8 mouse cellular contexts compared by ENCODE assay signal in genomic region chr9:73068230-73068679, GRCm38 (mm10). TPM values are rescaled to one million over a fixed set of nuclear protein-coding genes. Genes with fewer than 3 reads are reported as not detected.
DNase-seq lines count a peak whose midpoint lies in the region; ATAC-seq and TF ChIP-seq lines count a peak whose summit lies in the region.

No protein-coding gene starts in this region.

- no peak for TF ChIP-seq CTCF in thymus, adult 2 months (IDR thresholded peaks at IDR 0.05; ENCODE audit: borderline replicate concordance, control insufficient read depth, extremely low read depth, insufficient read depth, low read length, poor library complexity)

- peaks cover 23% of the 10 kb centered on the region for H3K4me1 ChIP-seq in thymus, adult 2 months (replicated peaks; ENCODE audit: control insufficient read depth, insufficient read depth, low read length)
- peaks cover 25% of the 10 kb centered on the region for H3K4me1 ChIP-seq in limb, embryonic 12.5 days (replicated peaks)
- H3K4me1 ChIP-seq in neural tube, embryonic 14.5 days (ENCODE audit: control insufficient read depth, insufficient read depth, low read length): no peaks in the 10 kb centered on the region; the same call in 1 of the 2 replicates
- H3K4me1 ChIP-seq in forebrain, embryonic 11.5 days (replicated peaks; ENCODE audit: control insufficient read depth, insufficient read depth, low read length): no peaks in the 10 kb centered on the region

- peak; percentile 22 to 25; a peak in 2 of 4 replicates for ATAC-seq in hematopoietic stem cell, adult 5-6 weeks (replicated peaks in 1 of 2; ENCODE audit: insufficient read depth in 1 of 2, low FRiP score in 2 of 2, low TSS enrichment in 1 of 2, low read depth in 1 of 2, poor library complexity in 2 of 2, severe bottlenecking in 2 of 2)
- peak; percentile 38; the same call in 1 of the 2 replicates for ATAC-seq in limb, embryonic 12.5 days (ENCODE audit: insufficient number of reproducible peaks, insufficient read depth, low FRiP score, low TSS enrichment, low read depth)
- peak; percentile 61; the same call in 1 of the 2 replicates for ATAC-seq in neural tube, embryonic 14.5 days (ENCODE audit: low read depth)
- ATAC-seq in forebrain, embryonic 11.5 days (replicated peaks; ENCODE audit: low FRiP score): no peak

- H3K9me3 ChIP-seq in limb, embryonic 12.5 days: no peaks in the 10 kb centered on the region
- H3K9me3 ChIP-seq in neural tube, embryonic 14.5 days (ENCODE audit: control insufficient read depth, low read length): no peaks in the 10 kb centered on the region
- no peaks in the 10 kb centered on the region for H3K9me3 ChIP-seq in forebrain, embryonic 11.5 days (ENCODE audit: control insufficient read depth, low read length)

- DNase-seq in thymus, adult 2 months: no peak
- DNase-seq in thymus, postnatal 25 days: no peak
- DNase-seq in adrenal gland, adult 18-20 months (ENCODE audit: low spot score in 2 of 2): no peak
- no peak for DNase-seq in forebrain, embryonic 11.5 days (ENCODE audit: low spot score)
- DNase-seq in urinary bladder, postnatal 25 days (ENCODE audit: low spot score): no peak

- no peaks in the 10 kb centered on the region for H3K36me3 ChIP-seq in thymus, adult 2 months (ENCODE audit: control insufficient read depth, insufficient read depth, low read length)
- H3K36me3 ChIP-seq in limb, embryonic 12.5 days: no peaks in the 10 kb centered on the region
- no peaks in the 10 kb centered on the region for H3K36me3 ChIP-seq in neural tube, embryonic 14.5 days (ENCODE audit: control insufficient read depth, insufficient read depth, low read length)
- H3K36me3 ChIP-seq in forebrain, embryonic 11.5 days (ENCODE audit: control insufficient read depth, insufficient read depth, low read length): no peaks in the 10 kb centered on the region

- 0 out of 2 replicates have a peak overlapping the region, but pooled peaks have one; percentile 40 for H3K27ac ChIP-seq in thymus, adult 2 months (ENCODE audit: control insufficient read depth, insufficient read depth, low read length)
- H3K27ac ChIP-seq in limb, embryonic 12.5 days: peak overlapping the region; percentile 13; the same call in 1 of the 2 replicates
- H3K27ac ChIP-seq in neural tube, embryonic 14.5 days (ENCODE audit: low read depth, low read length): no peak overlapping the region
- H3K27ac ChIP-seq in forebrain, embryonic 11.5 days (ENCODE audit: low read depth, low read length): no peak overlapping the region

- 51% methylated on average over 6 of the region's 6 CpGs for WGBS in thymus, adult 2 months
- WGBS in limb, embryonic 12.5 days: 49% methylated on average over 6 of the region's 6 CpGs
- WGBS in neural tube, embryonic 14.5 days: 20% methylated on average over 6 of the region's 6 CpGs
- WGBS in forebrain, embryonic 11.5 days: 78% methylated on average over 6 of the region's 6 CpGs

- H3K4me2 ChIP-seq in limb, embryonic 12.5 days: no peak overlapping the region
- no peak overlapping the region for H3K4me2 ChIP-seq in neural tube, embryonic 14.5 days (ENCODE audit: low read depth, low read length)
- no peak overlapping the region for H3K4me2 ChIP-seq in forebrain, embryonic 11.5 days (ENCODE audit: low read depth, low read length, severe bottlenecking)

- no peak overlapping the region for H3K9ac ChIP-seq in limb, embryonic 12.5 days (replicated peaks)
- H3K9ac ChIP-seq in neural tube, embryonic 14.5 days (replicated peaks; ENCODE audit: low read depth, low read length): no peak overlapping the region
- H3K9ac ChIP-seq in forebrain, embryonic 11.5 days (ENCODE audit: low read length): no peak overlapping the region

- no peaks in the 10 kb centered on the region for H3K27me3 ChIP-seq in thymus, adult 2 months (ENCODE audit: control insufficient read depth, insufficient read depth, low read length)
- H3K27me3 ChIP-seq in limb, embryonic 12.5 days: no peaks in the 10 kb centered on the region
- H3K27me3 ChIP-seq in neural tube, embryonic 14.5 days (ENCODE audit: control insufficient read depth, insufficient read depth, low read length): no peaks in the 10 kb centered on the region
- no peaks in the 10 kb centered on the region for H3K27me3 ChIP-seq in forebrain, embryonic 11.5 days (ENCODE audit: control insufficient read depth, insufficient read depth, low read length)

- no peak overlapping the region for H3K4me3 ChIP-seq in thymus, adult 2 months (ENCODE audit: control insufficient read depth, insufficient read depth, low read length)
- no peak overlapping the region for H3K4me3 ChIP-seq in limb, embryonic 12.5 days (replicated peaks)
- H3K4me3 ChIP-seq in neural tube, embryonic 14.5 days (ENCODE audit: low read depth, low read length): no peak overlapping the region
- H3K4me3 ChIP-seq in forebrain, embryonic 11.5 days (ENCODE audit: low read depth, low read length): no peak overlapping the region

- no peak for TF ChIP-seq POLR2A in thymus, adult 2 months (IDR thresholded peaks at IDR 0.05; ENCODE audit: control insufficient read depth, extremely low read depth, insufficient read depth, low read length, poor library complexity)

RNA-seq across cellular contexts. Expression of gene Rab27a, which starts 23.6 kb away (rescaled TPM):
- polyA plus RNA-seq in thymus, adult 2 months (2012; rRNA removed): 21.1 and 22.4 TPM in 2 replicates
- 85.9 and 109 TPM in 2 replicates for total RNA-seq in hematopoietic stem cell, adult 5-6 weeks (2017)
- polyA plus RNA-seq in limb, embryonic 12.5 days (2016; fragmentation: Nextera tagmentation; extraction: Ambion mirVana): 6.8 and 8.0 TPM in 2 replicates
- 0.88 and 1.0 TPM in 2 replicates for polyA plus RNA-seq in neural tube, embryonic 14.5 days (2014; fragmentation: Nextera tagmentation; extraction: Ambion mirVana)
- total RNA-seq in adrenal gland, adult 18-20 months (2021): 10 to 100 TPM; 22.9 to 29.6 TPM
- 0.67 and 0.79 TPM in 2 replicates for polyA plus RNA-seq in forebrain, embryonic 11.5 days (2014; fragmentation: Nextera tagmentation; extraction: Ambion mirVana)

RNA-seq across cellular contexts. Expression of gene Pigb, which starts 28.1 kb away (rescaled TPM):
- 8.2 and 11.7 TPM in 2 replicates for polyA plus RNA-seq in thymus, adult 2 months (2012; rRNA removed)
- total RNA-seq in hematopoietic stem cell, adult 5-6 weeks (2017): 8.7 and 13.1 TPM in 2 replicates
- polyA plus RNA-seq in limb, embryonic 12.5 days (2016; fragmentation: Nextera tagmentation; extraction: Ambion mirVana): 12.6 and 13.4 TPM in 2 replicates
- polyA plus RNA-seq in neural tube, embryonic 14.5 days (2014; fragmentation: Nextera tagmentation; extraction: Ambion mirVana): 16.4 and 18.6 TPM in 2 replicates
- 10 to 100 TPM; 11.0 to 13.8 TPM for total RNA-seq in adrenal gland, adult 18-20 months (2021)
- 15.8 and 19.8 TPM in 2 replicates for polyA plus RNA-seq in forebrain, embryonic 11.5 days (2014; fragmentation: Nextera tagmentation; extraction: Ambion mirVana)

RNA-seq across cellular contexts. Expression of gene Khdc3, which starts 33.4 kb away (rescaled TPM):
- 2.2 and 2.3 TPM in 2 replicates for polyA plus RNA-seq in thymus, adult 2 months (2012; rRNA removed)
- 0.40 TPM in 1 of 2 replicates, not detected in the other for total RNA-seq in hematopoietic stem cell, adult 5-6 weeks (2017)
- polyA plus RNA-seq in limb, embryonic 12.5 days (2016; fragmentation: Nextera tagmentation; extraction: Ambion mirVana): not detected in 2 replicates
- polyA plus RNA-seq in neural tube, embryonic 14.5 days (2014; fragmentation: Nextera tagmentation; extraction: Ambion mirVana): 0.32 TPM in 1 of 2 replicates, not detected in the other
- total RNA-seq in adrenal gland, adult 18-20 months (2021): under 1 TPM; 0.29 to 0.80 TPM
- polyA plus RNA-seq in forebrain, embryonic 11.5 days (2014; fragmentation: Nextera tagmentation; extraction: Ambion mirVana): not detected in 2 replicates

RNA-seq across cellular contexts. Expression of gene Gm20509, which starts 34.0 kb away (rescaled TPM):
- not detected in 2 replicates for polyA plus RNA-seq in thymus, adult 2 months (2012; rRNA removed)
- not detected in 2 replicates for total RNA-seq in hematopoietic stem cell, adult 5-6 weeks (2017)
- not detected in 2 replicates for polyA plus RNA-seq in limb, embryonic 12.5 days (2016; fragmentation: Nextera tagmentation; extraction: Ambion mirVana)
- polyA plus RNA-seq in neural tube, embryonic 14.5 days (2014; fragmentation: Nextera tagmentation; extraction: Ambion mirVana): not detected in 2 replicates
- total RNA-seq in adrenal gland, adult 18-20 months (2021): not detected
- polyA plus RNA-seq in forebrain, embryonic 11.5 days (2014; fragmentation: Nextera tagmentation; extraction: Ambion mirVana): not detected in 2 replicates

RNA-seq across cellular contexts. Expression of gene Rsl24d1, which starts 45.0 kb away (rescaled TPM):
- polyA plus RNA-seq in thymus, adult 2 months (2012; rRNA removed): 25.8 and 26.3 TPM in 2 replicates
- total RNA-seq in hematopoietic stem cell, adult 5-6 weeks (2017): 176 and 264 TPM in 2 replicates
- 143 and 145 TPM in 2 replicates for polyA plus RNA-seq in limb, embryonic 12.5 days (2016; fragmentation: Nextera tagmentation; extraction: Ambion mirVana)
- 103 and 107 TPM in 2 replicates for polyA plus RNA-seq in neural tube, embryonic 14.5 days (2014; fragmentation: Nextera tagmentation; extraction: Ambion mirVana)
- 10 to 100 TPM; 60.3 to 66.3 TPM for total RNA-seq in adrenal gland, adult 18-20 months (2021)
- 147 and 153 TPM in 2 replicates for polyA plus RNA-seq in forebrain, embryonic 11.5 days (2014; fragmentation: Nextera tagmentation; extraction: Ambion mirVana)

Comparison
In these comparisons a context has a peak if more than half of its experiments do, and no peak if none do; other contexts are left out.
1. H3K27ac ChIP-seq: peak in thymus, adult 2 months (single experiment) and limb, embryonic 12.5 days (single experiment); none in neural tube, embryonic 14.5 days (single experiment) and forebrain, embryonic 11.5 days (single experiment).